ENCODE assay signal across 8 mouse cellular contexts in the genomic region with DNA sequence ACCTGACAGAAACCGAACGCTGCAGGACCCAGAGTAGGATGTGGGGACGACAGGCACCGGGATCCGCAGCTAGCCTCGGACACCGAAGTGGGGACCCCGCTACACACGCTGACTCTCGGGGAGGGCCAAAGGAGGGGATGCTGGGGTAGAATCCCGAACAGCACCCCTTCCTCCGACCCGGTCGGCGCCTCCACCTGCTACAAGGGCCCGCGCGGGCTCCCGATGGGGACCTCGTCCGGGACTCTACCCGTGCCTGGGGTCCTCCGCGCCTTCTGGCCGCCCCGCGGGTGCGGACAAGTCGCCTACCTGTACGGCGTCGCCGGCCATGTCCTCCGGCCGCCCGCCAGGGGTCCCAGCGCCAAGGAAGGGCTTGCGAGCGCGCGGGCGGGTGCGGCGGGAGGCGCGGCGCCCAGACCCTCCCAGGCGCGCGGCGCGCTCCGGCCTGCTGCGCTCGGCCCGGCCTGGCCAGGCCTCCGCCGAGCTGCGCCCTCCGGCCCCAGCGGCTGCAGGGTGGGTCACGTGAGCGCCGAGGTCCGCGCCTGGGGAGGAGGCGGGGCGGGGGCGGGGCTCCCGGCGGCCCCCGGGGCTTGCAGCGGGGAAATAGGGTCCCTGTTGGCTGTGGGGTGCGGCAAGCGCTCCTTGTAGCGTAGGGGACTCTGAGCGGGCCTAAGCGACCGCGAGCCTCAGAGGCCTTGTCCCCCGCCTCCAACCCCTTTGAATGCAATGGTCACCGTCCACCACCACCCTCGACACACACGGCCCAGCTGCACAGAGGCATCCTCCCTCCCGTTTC. TPM values are rescaled to one million over a fixed set of nuclear protein-coding genes. Genes with fewer than 3 reads are reported as not detected.
DNase-seq lines count a peak whose midpoint lies in the region; ATAC-seq and TF ChIP-seq lines count a peak whose summit lies in the region.

Gene Pkn1 (minus strand): TSS at position 519 of the 793 bp plus-strand sequence.

- no peaks in the 10 kb centered on the region for H3K27me3 ChIP-seq in erythroblast, embryonic 14.5 days (ENCODE audit: control insufficient read depth)
- no peaks in the 10 kb centered on the region for H3K27me3 ChIP-seq in heart, embryonic 16.5 days (ENCODE audit: control insufficient read depth, insufficient read depth, low read length)
- no peaks in the 10 kb centered on the region for H3K27me3 ChIP-seq in liver, postnatal 0 days (ENCODE audit: insufficient read depth, low read length)
- H3K27me3 ChIP-seq in neural tube, embryonic 13.5 days, result no peaks in the 10 kb centered on the region

- no peak for TF ChIP-seq CTCF in bone marrow, adult 2 months (IDR thresholded peaks at IDR 0.05; ENCODE audit: control insufficient read depth, insufficient read depth, low read length)
- no peak for TF ChIP-seq CTCF in liver, postnatal 0 days (IDR thresholded peaks at IDR 0.05; ENCODE audit: low read depth)

- WGBS in bone marrow, adult 2 months, result under 1% methylated on average over 85 of the region's 85 CpGs
- WGBS in heart, embryonic 16.5 days, result under 1% methylated on average over 83 of the region's 85 CpGs
- under 1% methylated on average over 54 of the region's 85 CpGs for WGBS in liver, postnatal 0 days (ENCODE audit: insufficient replicate concordance)
- 0% methylated on average over 48 of the region's 85 CpGs for WGBS in neural tube, embryonic 13.5 days

- no peaks in the 10 kb centered on the region for H3K36me3 ChIP-seq in erythroblast, embryonic 14.5 days (ENCODE audit: control insufficient read depth)
- no peaks in the 10 kb centered on the region for H3K36me3 ChIP-seq in heart, embryonic 16.5 days (ENCODE audit: control insufficient read depth, insufficient read depth)
- no peaks in the 10 kb centered on the region for H3K36me3 ChIP-seq in liver, postnatal 0 days (replicated peaks; ENCODE audit: insufficient read depth, low read length)
- H3K36me3 ChIP-seq in neural tube, embryonic 13.5 days, result no peaks in the 10 kb centered on the region

- peak; percentile 88 for ATAC-seq in heart, embryonic 16.5 days (replicated peaks; ENCODE audit: extremely low read depth, insufficient read depth, low FRiP score)
- ATAC-seq in liver, postnatal 0 days, result peak; percentile 82
- peak; percentile 89 for ATAC-seq in neural tube, embryonic 13.5 days (ENCODE audit: low read depth)

- peak within 1 kb of the TSS; percentile 98 for H3K27ac ChIP-seq in bone marrow, adult 2 months (ENCODE audit: control insufficient read depth, insufficient read depth, low read depth, low read length, poor library complexity)
- H3K27ac ChIP-seq in heart, embryonic 16.5 days (ENCODE audit: low read length), result peak within 1 kb of the TSS; percentile 87
- H3K27ac ChIP-seq in liver, postnatal 0 days (ENCODE audit: low read depth), result peak within 1 kb of the TSS; percentile 90
- peak within 1 kb of the TSS; percentile 71 for H3K27ac ChIP-seq in neural tube, embryonic 13.5 days (replicated peaks)

- DNase-seq in B cell, adult 2 months, result peak; percentile 63 to 73
- peak; percentile 82 to 94 for DNase-seq in kidney, postnatal 25 days
- peak; percentile 87 for DNase-seq in liver, postnatal 0 days
- DNase-seq in testis, postnatal 10 days (ENCODE audit: low spot score), result peak; percentile 84

- peak within 1 kb of the TSS; percentile 92 for H3K4me3 ChIP-seq in bone marrow, adult 2 months (replicated peaks; ENCODE audit: control insufficient read depth, low read depth, low read length)
- peak within 1 kb of the TSS; percentile 83 for H3K4me3 ChIP-seq in erythroblast, embryonic 14.5 days (replicated peaks)
- H3K4me3 ChIP-seq in heart, embryonic 16.5 days (ENCODE audit: low read length), result peak within 1 kb of the TSS; percentile 90
- H3K4me3 ChIP-seq in liver, postnatal 0 days (ENCODE audit: low read depth, low read length), result peak within 1 kb of the TSS; percentile 80
- H3K4me3 ChIP-seq in neural tube, embryonic 13.5 days, result peak within 1 kb of the TSS; percentile 92

- peak within 1 kb of the TSS; percentile 95 for H3K4me2 ChIP-seq in heart, embryonic 16.5 days (ENCODE audit: low read depth, low read length)
- peak within 1 kb of the TSS; percentile 92 for H3K4me2 ChIP-seq in liver, postnatal 0 days (ENCODE audit: low read depth, low read length)
- H3K4me2 ChIP-seq in neural tube, embryonic 13.5 days, result peak within 1 kb of the TSS; percentile 96

- H3K9ac ChIP-seq in heart, embryonic 16.5 days (ENCODE audit: low read length), result peak within 1 kb of the TSS; percentile 98
- H3K9ac ChIP-seq in liver, postnatal 0 days (replicated peaks), result peak within 1 kb of the TSS; percentile 91
- peak within 1 kb of the TSS; percentile 95 for H3K9ac ChIP-seq in neural tube, embryonic 13.5 days

- H3K4me1 ChIP-seq in bone marrow, adult 2 months (ENCODE audit: control insufficient read depth, insufficient read depth, low read length), result peaks cover 17% of the 10 kb centered on the region
- peaks cover 49% of the 10 kb centered on the region for H3K4me1 ChIP-seq in erythroblast, embryonic 14.5 days (ENCODE audit: control insufficient read depth)
- peaks cover 31% of the 10 kb centered on the region for H3K4me1 ChIP-seq in heart, embryonic 16.5 days (ENCODE audit: control insufficient read depth, insufficient read depth, low read length)
- H3K4me1 ChIP-seq in liver, postnatal 0 days (ENCODE audit: insufficient read depth), result peaks cover 42% of the 10 kb centered on the region
- H3K4me1 ChIP-seq in neural tube, embryonic 13.5 days (replicated peaks), result peaks cover 35% of the 10 kb centered on the region

- no peak for TF ChIP-seq EP300 in liver, postnatal 0 days (IDR thresholded peaks at IDR 0.05; ENCODE audit: low read depth)

- TF ChIP-seq POLR2A in bone marrow, adult 2 months (IDR thresholded peaks at IDR 0.05; ENCODE audit: borderline replicate concordance, control insufficient read depth, low read depth, low read length), result peak; percentile 69; the same call in 1 of the 2 replicates

- no peaks in the 10 kb centered on the region; the same call in 1 of the 2 replicates for H3K9me3 ChIP-seq in erythroblast, embryonic 14.5 days (ENCODE audit: control insufficient read depth, low read length)
- H3K9me3 ChIP-seq in heart, embryonic 16.5 days (replicated peaks; ENCODE audit: control insufficient read depth, low read length), result no peaks in the 10 kb centered on the region
- no peaks in the 10 kb centered on the region for H3K9me3 ChIP-seq in liver, postnatal 0 days (ENCODE audit: low read length)
- H3K9me3 ChIP-seq in neural tube, embryonic 13.5 days, result no peaks in the 10 kb centered on the region

RNA-seq across cellular contexts. Expression of gene Pkn1, which starts in this region (rescaled TPM):
- polyA plus RNA-seq in bone marrow, adult 2 months (2011; ENCODE audit: insufficient read depth, insufficient read length, low replicate concordance, missing spikeins), result 44.4 and 94.3 TPM in 2 replicates
- 1.2 and 1.7 TPM in 2 replicates for polyA plus RNA-seq in erythroblast, embryonic 14.5 days (2012)
- 17.5 and 20.2 TPM in 2 replicates for polyA plus RNA-seq in heart, embryonic 16.5 days (2015; fragmentation: Nextera tagmentation; extraction: Ambion mirVana)
- 8.5 TPM in 2 replicates for polyA plus RNA-seq in liver, postnatal 0 days (2015; fragmentation: Nextera tagmentation; extraction: Ambion mirVana)
- polyA plus RNA-seq in neural tube, embryonic 13.5 days (2015; fragmentation: Nextera tagmentation; extraction: Ambion mirVana), result 21.3 and 25.5 TPM in 2 replicates

Comparison
In these comparisons a context has a peak if more than half of its experiments do, and no peak if none do; other contexts are left out.
1. Peak in every context shown above with its lines: DNase-seq, ATAC-seq, H3K4me3 ChIP-seq and H3K27ac ChIP-seq.